Mouse (Mus musculus): ENCODE results near the gene Hoxd9.

Gene Hoxd9

DNA sequence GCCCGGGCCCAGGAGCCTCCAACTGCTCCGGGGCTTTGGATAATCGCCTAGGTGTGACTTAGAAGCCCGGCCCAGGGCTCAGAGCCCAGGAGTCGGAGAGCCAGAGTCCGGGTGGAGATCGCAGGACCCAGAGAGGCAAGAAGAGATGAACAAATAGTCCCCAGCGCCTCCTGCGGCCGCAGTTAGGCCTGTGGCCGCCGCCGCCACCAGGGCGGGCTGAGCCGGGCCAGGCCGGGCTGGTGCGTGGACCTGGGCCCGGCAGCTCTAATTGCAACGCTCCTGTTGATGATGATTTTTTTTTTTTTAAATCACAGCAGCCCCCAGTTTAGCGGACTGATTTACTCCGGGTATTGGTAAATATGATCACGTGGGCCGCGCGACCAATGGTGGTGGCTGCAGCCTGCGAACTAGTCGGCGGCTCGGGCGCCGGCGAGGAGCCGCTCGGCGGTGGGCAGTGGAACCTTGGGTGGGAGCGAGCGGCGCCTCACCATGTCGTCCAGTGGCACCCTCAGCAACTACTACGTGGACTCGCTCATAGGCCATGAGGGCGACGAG, at the start of gene Hoxd9:
Hoxd9 (plus strand) TSS at position 161 of the 555 bp plus-strand sequence.
- peak; percentile 87 for DNase-seq

DNA sequence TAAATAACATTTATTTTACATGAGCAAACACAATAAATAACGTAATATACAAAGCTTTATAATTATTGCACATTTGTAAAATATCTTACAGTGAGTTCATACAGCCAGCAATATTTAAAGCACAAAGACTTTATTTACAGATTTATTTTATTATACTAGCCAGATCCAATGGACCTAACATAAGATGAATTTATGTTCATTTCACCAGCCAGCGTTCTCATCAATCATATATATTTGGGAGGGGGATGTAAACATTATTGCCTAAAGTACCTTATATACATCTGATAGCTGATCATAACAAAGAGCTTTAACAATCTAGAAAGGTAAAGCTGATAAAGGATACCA, 44.6 kb upstream of the Hoxd9 start:
- no peak for DNase-seq

DNA sequence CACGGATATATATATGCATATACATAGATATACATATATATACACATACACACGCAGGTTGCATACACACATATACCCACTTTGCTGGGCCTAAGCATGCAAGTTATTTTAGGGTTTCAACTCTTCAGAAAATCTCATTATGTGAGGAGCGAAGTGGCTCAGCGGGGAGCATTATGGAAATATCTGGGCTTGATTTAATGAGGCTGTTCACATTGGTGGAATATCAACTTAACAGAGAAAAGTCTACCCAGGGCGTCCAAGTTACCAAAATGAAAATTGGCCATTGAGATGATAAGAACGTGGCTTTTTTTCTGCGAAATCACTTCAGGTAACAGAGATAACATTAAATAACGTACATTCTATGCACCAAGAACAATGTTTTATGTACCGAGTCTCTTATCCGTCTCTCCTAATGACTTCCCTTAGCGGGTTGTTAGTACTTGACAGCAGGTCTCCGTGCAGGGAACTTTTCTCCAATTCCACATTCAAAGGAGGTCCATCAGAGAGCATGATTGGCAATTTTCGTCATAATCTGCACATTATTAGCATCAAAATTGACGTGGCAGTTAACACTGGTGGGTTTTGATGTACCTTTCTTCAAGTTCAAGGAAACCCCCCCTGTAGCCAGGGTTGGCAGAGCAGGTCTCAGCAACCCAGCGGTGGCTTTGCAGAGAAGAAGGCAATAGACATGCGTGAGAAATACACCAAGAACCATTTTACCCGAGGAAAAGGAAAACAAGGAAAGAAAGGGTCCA, 43.6 kb upstream of the Hoxd9 start:
- no peak for DNase-seq

DNA sequence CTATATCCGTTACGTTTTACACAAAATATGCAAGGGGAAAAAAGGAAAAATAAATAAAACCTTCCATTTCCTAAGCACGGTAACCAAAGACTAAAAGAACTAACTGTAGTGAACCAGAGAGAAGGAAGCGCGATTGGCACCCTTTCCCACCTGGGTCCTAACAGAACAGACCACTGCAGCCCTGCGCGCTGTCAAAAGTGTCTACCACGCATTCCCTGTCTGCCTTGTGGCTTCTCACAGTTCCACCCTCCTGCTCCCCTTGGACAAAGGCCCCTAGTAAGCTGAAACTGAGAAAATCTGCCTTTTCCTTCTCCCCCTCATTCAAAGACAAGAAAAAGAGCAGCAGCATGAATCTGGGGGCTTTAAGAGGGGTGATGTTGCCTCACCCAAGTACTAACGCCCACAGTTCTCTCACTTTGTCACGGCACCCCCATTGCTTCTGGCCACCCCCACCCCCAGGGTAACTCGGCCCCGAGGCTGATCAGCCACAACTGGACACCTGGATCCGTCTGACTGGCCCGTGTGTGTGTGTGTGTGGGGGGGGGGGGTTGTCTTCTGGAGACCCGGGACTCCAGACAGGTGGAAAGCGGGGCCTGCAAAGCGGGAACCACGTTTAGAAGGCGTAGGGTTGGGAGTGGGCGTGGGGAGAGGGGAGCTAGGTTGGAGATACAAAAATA, 42.6 kb upstream of the Hoxd9 start:
- DNase-seq = no peak

- DNase-seq = no peak
Observed at GRCm38 (mm10) chr2:74655420-74655781, 42.1 kb upstream of the Hoxd9 start.

- no peak for DNase-seq
Observed at GRCm38 (mm10) chr2:74655821-74656631, 41.5 kb upstream of the Hoxd9 start.

DNA sequence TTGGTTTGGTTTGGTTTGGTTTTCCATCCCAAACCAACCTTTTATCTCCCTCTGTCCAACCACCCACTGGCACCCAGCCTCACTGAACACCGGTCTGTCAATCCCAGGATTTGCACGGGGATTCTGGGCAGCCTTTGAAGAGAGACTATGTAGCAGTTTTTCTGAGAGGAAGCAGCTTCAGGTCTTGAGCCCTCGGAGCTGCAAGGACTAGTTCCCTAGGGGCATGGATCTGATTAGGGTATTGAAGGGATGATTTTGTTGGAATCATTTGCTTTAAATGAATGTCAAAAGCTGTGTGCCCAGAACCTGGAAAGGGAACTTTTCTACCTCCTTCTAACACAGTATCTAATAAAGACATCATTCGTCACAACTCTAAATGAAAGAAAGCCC, 40.9 kb upstream of the Hoxd9 start:
- no peak for DNase-seq

- DNase-seq = no peak
Observed at GRCm38 (mm10) chr2:74657251-74658023, 40.1 kb upstream of the Hoxd9 start.

- DNase-seq = no peak
Observed at GRCm38 (mm10) chr2:74658024-74658666, 39.4 kb upstream of the Hoxd9 start.

DNA sequence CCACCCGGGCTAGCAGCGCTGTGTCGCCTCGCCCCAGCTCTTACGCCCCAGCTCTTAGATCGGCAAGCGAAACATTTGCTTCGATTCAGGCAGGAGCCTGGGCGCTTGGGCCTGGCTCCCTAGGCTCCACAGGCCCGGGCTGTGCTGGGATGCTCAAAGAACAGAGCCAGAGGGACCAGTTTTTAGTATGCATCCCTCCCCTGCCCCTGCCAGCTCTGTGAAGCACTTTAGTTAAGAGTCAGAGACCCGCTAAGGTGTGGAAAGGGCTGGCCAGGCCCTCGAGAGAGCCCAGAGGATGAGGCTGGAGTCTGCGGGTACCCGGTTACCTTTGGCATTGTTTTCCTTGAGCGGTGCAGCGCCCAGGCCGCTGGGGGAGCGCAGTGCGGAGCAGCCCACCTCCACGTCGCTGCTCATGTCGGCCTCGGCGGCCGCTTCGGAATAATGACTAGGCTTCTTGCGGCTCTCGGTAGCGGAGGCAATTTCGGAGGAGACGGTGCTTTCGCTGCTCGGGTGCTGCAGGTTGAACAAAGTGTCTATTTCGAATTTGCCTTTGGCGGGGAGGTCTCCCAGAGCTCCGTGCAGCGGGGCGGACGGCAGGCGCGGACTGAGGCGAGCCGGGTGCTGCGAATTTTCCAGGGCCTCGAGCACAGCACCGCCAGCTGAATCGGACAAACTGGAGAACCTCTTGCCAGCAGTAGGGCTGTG, 38.7 kb upstream of the Hoxd9 start:
- no peak for DNase-seq

DNA sequence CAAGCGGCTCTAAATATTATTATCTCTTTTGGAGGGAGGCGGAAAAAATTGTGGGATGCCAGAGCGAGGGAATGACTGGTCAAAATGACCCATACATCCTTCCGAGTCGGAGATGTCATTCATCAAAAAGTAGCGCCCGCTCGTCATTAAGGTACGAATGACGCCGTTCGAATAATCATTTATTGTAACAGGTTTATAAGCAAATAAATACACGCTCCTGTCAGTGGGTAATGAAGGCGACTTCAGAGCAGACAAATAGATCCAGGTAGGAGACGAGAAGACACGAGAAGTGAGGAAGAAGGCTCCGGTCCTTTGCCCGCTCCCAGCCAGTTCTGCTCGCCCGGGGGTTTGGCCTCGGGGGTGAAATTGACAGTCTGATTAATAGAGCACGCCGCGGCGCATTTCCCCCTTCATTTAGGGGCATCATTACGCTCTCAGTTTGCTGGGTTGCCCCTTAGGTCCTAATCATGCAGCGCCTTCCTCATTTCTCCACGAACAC, 38.0 kb upstream of the Hoxd9 start, which contains the start of gene Evx2:
Evx2 (minus strand) TSS at position 51 of the 499 bp plus-strand sequence.
- no peak for DNase-seq

GRCm38 (mm10) chr2:74660421-74661375, 36.8 kb upstream of the Hoxd9 start:
- no peak for DNase-seq

DNA sequence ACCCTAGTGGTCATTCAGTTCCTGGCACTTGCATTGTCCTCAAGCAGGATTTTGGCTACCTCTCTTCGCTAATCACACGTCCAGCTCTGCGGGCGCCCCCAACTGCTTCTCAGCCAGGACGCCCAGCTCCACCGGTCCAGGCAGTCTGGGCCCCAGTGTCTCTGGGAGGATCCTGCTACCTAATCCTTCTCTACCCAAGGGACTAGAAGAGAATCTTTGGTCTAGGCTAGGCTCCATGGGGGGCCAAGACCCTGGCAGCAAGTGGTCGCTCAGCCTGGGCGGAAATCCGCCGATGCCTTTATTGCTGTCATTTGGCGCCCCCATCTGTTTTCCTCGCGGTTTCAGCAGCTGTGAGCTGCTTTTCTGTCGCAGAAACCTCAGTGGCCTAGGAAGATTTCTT, 35.8 kb upstream of the Hoxd9 start:
- no peak for DNase-seq

DNA sequence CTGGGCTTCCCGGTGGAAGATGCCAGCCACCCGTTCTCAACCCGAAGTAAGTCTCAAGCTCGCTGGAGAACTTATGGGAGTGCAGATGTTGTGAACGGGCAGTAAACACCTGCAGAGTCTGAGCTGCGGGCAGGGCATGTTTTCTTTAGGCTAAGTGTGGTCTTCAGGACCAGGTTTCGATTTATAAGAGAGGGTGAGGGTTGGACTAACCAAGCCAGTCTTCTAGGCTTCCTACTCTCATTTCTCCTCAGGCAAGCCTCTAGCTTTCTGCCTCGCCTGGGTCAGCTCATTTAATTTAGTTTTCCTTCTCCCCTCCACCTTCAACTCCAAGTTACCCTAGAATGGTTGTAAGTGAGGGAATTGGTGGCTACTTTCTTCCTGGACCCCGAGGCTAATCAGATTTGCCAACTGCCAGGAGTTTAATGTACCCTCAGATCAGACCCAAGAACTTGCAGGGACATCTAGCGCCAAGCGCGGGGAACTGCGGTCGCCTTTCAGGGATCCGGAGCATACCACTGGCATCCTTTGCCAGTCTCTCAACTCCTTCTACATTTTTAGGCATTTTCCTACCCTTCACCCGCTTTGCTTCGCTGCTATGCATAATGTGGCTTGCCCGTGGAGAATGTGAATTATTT, 34.1 kb upstream of the Hoxd9 start:
- DNase-seq = peak; percentile 50

GRCm38 (mm10) chr2:74666411-74666810, 31.1 kb upstream of the Hoxd9 start:
- DNase-seq = no peak

- no peak for DNase-seq
Observed at GRCm38 (mm10) chr2:74667191-74667841, 30.2 kb upstream of the Hoxd9 start.

- no peak for DNase-seq
Observed at GRCm38 (mm10) chr2:74667842-74668357, 29.6 kb upstream of the Hoxd9 start, which contains the start of gene Hoxd13. Gene Hoxd13, plus strand, starts transcription at chr2:74668310.

- DNase-seq = no peak
Observed at GRCm38 (mm10) chr2:74668370-74669229, 28.9 kb upstream of the Hoxd9 start.

Data from kidney, adult 11 months (tissue).